Mouse (Mus musculus): ENCODE measurements around the gene Foxn2.

- no peak for TF ChIP-seq CTCF (IDR thresholded peaks at IDR 0.05)
- no peak for TF ChIP-seq EP300 (IDR thresholded peaks at IDR 0.05)
These were observed 44.0 kb downstream of the Foxn2 start for GRCm38 (mm10) chr17:88484539-88484938.
